ENCODE assay signal across 10 mouse cellular contexts in the genomic region with DNA sequence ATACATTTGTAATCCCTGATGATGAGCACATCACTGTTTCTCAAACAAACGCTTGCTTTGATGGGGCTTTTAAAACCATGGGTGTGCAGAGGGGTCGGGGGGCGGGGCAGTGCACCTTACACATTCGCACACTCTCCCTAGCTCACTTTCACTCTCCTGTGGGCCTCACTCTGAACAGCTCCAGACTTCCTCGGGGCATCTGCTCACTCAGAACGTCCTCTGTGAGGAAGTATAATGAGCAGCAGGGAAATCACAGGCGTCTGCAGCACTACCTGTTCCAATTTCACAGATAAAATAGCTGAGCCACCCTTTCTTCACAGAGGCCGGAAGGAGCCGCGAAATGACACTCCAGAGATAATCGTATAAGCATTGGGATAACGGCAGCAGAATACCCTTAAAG.
DNase-seq lines count a peak whose midpoint lies in the region; ATAC-seq and TF ChIP-seq lines count a peak whose summit lies in the region.
"Had no signal": no experiment of that assay in that cellular context is flagged by ENCODE, and none has a peak within 500 bp of the region (broad histone marks: within the 10 kb centered on the region; RNA-seq: fewer than 3 reads in every experiment).

No protein-coding gene starts in this region.

- 51% methylated on average over 12 of the region's 12 CpGs for WGBS in kidney, adult 2 months
- 49% methylated on average over 12 of the region's 12 CpGs for WGBS in hindbrain, embryonic 14.5 days
- 48% methylated on average over 12 of the region's 12 CpGs for WGBS in limb, embryonic 15.5 days
- 25% methylated on average over 12 of the region's 12 CpGs for WGBS in small intestine, adult 2 months

- peak overlapping the region; percentile 21; the same call in 1 of the 2 replicates for H3K27ac ChIP-seq in kidney, adult 2 months (ENCODE audit: insufficient read depth, low read depth, low read length)
- H3K27ac ChIP-seq in hindbrain, embryonic 14.5 days, result 0 out of 2 replicates have a peak overlapping the region, but pooled peaks have one; percentile 16
- peak overlapping the region; percentile 33; the same call in 1 of the 2 replicates for H3K27ac ChIP-seq in limb, embryonic 15.5 days
- peak overlapping the region; percentile 13; the same call in 1 of the 2 replicates for H3K27ac ChIP-seq in small intestine, adult 2 months (ENCODE audit: insufficient read depth, low read depth, low read length)
- H3K27ac ChIP-seq: liver, embryonic 14.5 days had no signal

- no peak for TF ChIP-seq POLR2A in kidney, adult 2 months (IDR thresholded peaks at IDR 0.05; ENCODE audit: low read depth, low read length)
- no peak for TF ChIP-seq POLR2A in small intestine, adult 2 months (IDR thresholded peaks at IDR 0.05; ENCODE audit: low read depth, low read length)

- no peak overlapping the region for H3K4me2 ChIP-seq in hindbrain, embryonic 14.5 days (replicated peaks)
- H3K4me2 ChIP-seq in limb, embryonic 15.5 days, result no peak overlapping the region

- H3K36me3 ChIP-seq in kidney, adult 2 months (ENCODE audit: control insufficient read depth, insufficient read depth, low read length), result no peaks in the 10 kb centered on the region
- no peaks in the 10 kb centered on the region for H3K36me3 ChIP-seq in hindbrain, embryonic 14.5 days (replicated peaks; ENCODE audit: control insufficient read depth, insufficient read depth)
- no peaks in the 10 kb centered on the region for H3K36me3 ChIP-seq in limb, embryonic 15.5 days
- H3K36me3 ChIP-seq in small intestine, adult 2 months (ENCODE audit: control insufficient read depth, insufficient read depth, low read length), result no peaks in the 10 kb centered on the region

- peaks cover 2% of the 10 kb centered on the region; the same call in 1 of the 2 replicates for H3K4me1 ChIP-seq in kidney, adult 2 months (ENCODE audit: control insufficient read depth, insufficient read depth, low read length)
- peaks cover 11% of the 10 kb centered on the region; the same call in 1 of the 2 replicates for H3K4me1 ChIP-seq in hindbrain, embryonic 14.5 days (replicated peaks; ENCODE audit: control insufficient read depth, insufficient read depth, low read length)
- peaks cover 11% of the 10 kb centered on the region for H3K4me1 ChIP-seq in limb, embryonic 15.5 days
- peaks cover 10% of the 10 kb centered on the region; the same call in 1 of the 2 replicates for H3K4me1 ChIP-seq in small intestine, adult 2 months (ENCODE audit: control insufficient read depth, insufficient read depth, insufficient read length, low read length)

- no peak for TF ChIP-seq CTCF in kidney, adult 2 months (conservative IDR thresholded peaks at IDR 0.05; ENCODE audit: insufficient read depth, insufficient read length, low read depth, low read length)
- no peak for TF ChIP-seq CTCF in small intestine, adult 2 months (IDR thresholded peaks at IDR 0.05; ENCODE audit: extremely low read depth, insufficient read length, insufficient replicate concordance, low read depth, low read length)

- no peak overlapping the region for H3K4me3 ChIP-seq in kidney, adult 2 months (ENCODE audit: insufficient read depth, low read depth, low read length)
- H3K4me3 ChIP-seq in hindbrain, embryonic 14.5 days (replicated peaks; ENCODE audit: low read length), result no peak overlapping the region
- H3K4me3 ChIP-seq in limb, embryonic 15.5 days, result no peak overlapping the region
- no peak overlapping the region for H3K4me3 ChIP-seq in small intestine, adult 2 months (ENCODE audit: low read depth, low read length)
- H3K4me3 ChIP-seq: erythroblast, embryonic 14.5 days had no signal

- no peak overlapping the region for H3K9ac ChIP-seq in hindbrain, embryonic 14.5 days
- H3K9ac ChIP-seq in limb, embryonic 15.5 days, result no peak overlapping the region
- H3K9ac ChIP-seq: liver, embryonic 14.5 days had no signal

- H3K9me3 ChIP-seq in hindbrain, embryonic 14.5 days (ENCODE audit: control insufficient read depth, low read length), result no peaks in the 10 kb centered on the region
- no peaks in the 10 kb centered on the region for H3K9me3 ChIP-seq in limb, embryonic 15.5 days

- H3K27me3 ChIP-seq in kidney, adult 2 months (replicated peaks; ENCODE audit: control insufficient read depth, insufficient read depth, low read length), result no peaks in the 10 kb centered on the region
- H3K27me3 ChIP-seq in hindbrain, embryonic 14.5 days (ENCODE audit: control insufficient read depth, insufficient read depth, low read length), result no peaks in the 10 kb centered on the region
- no peaks in the 10 kb centered on the region for H3K27me3 ChIP-seq in limb, embryonic 15.5 days
- H3K27me3 ChIP-seq in small intestine, adult 2 months (ENCODE audit: control insufficient read depth, insufficient read depth, low read length), result no peaks in the 10 kb centered on the region
- H3K27me3 ChIP-seq: CH12.LX had no signal

- no peak for ATAC-seq in hindbrain, embryonic 14.5 days (ENCODE audit: low FRiP score)
- no peak for ATAC-seq in limb, embryonic 15.5 days (ENCODE audit: insufficient number of reproducible peaks, low FRiP score, low TSS enrichment, low read depth)

- no peak for DNase-seq in kidney, adult 2 months
- no peak for DNase-seq in kidney, postnatal 4 days
- no peak for DNase-seq in hindbrain, embryonic 14.5 days (ENCODE audit: low spot score)
- DNase-seq in left cerebral cortex, adult 18-20 months (ENCODE audit: low spot score in 2 of 2), result no peak
- no peak for DNase-seq in layer of hippocampus, postnatal 25 days (ENCODE audit: extremely low spot score in 1 of 2, low spot score in 1 of 2)
